Mouse (Mus musculus) G1E (cell line): ENCODE measurements around the gene Rccd1.

ENCODE experiments used
- CTCF ChIP-seq: IDR thresholded peaks from 2 replicates; pipeline ENCODE4 v1.5.1; 2012; ENCODE audit warnings: low read depth, low read length, inconsistent platforms, mixed read lengths
- GATA2 ChIP-seq: IDR thresholded peaks from 2 replicates; pipeline ENCODE4 v1.6.1; 2012; ENCODE audit warnings: low read depth, low read length, inconsistent platforms, borderline replicate concordance

- TF ChIP-seq CTCF, result no peak
- no peak for TF ChIP-seq GATA2
These were observed 10.6 kb upstream of the Rccd1 start for GRCm38 (mm10) chr7:80334848-80335247.
